22 mouse cellular contexts compared by ENCODE assay signal in genomic region chr15:6400115-6400514, GRCm38 (mm10). TPM values are rescaled to one million over a fixed set of nuclear protein-coding genes. Genes with fewer than 3 reads are reported as not detected.
"Had no signal": no experiment of that assay in that cellular context is flagged by ENCODE, and none has a peak within 500 bp of the region (broad histone marks: within the 10 kb centered on the region; RNA-seq: fewer than 3 reads in every experiment).

No protein-coding gene starts in this region.

- DNase-seq: lung, adult 2 months; lung, postnatal 14 days; lung, postnatal 36 days; right cerebral cortex, postnatal 14 days; thymus, postnatal 14 days; thymus, postnatal 36 days had no signal

RNA-seq across cellular contexts. Expression of gene C9, which starts 45.0 kb away (rescaled TPM):
- total RNA-seq: megakaryocyte progenitor cell, adult 5-6 weeks; midbrain, postnatal 0 days; monocyte, adult 5-6 weeks; neutrophil, adult 5-6 weeks had no signal
- polyA plus RNA-seq: lung, adult 2 months; lung, embryonic 15.5 days; lung, postnatal 0 days; macrophage; midbrain, embryonic 11.5 days; midbrain, embryonic 13.5 days; midbrain, embryonic 15.5 days; midbrain, postnatal 0 days; neural tube, embryonic 12.5 days; neural tube, embryonic 14.5 days; spleen, adult 2 months; stomach, postnatal 0 days; testis, adult 2 months; thymus, postnatal 0 days had no signal
